Mouse (Mus musculus) forelimb bud, embryonic 11.5 days (tissue): Measurements from ENCODE around the gene Fzd9.
"Not testable (repeated sequence)": the region's sequence is repeated elsewhere in the genome, so short reads cannot be mapped to it uniquely, and the experiment has no call there.

Experiments
- DNase-seq: peaks from one replicate; pipeline ENCODE4 v3.0.0-alpha.2; 2012; ENCODE audit warnings: low read depth, low spot score

Fzd9 gene

DNA sequence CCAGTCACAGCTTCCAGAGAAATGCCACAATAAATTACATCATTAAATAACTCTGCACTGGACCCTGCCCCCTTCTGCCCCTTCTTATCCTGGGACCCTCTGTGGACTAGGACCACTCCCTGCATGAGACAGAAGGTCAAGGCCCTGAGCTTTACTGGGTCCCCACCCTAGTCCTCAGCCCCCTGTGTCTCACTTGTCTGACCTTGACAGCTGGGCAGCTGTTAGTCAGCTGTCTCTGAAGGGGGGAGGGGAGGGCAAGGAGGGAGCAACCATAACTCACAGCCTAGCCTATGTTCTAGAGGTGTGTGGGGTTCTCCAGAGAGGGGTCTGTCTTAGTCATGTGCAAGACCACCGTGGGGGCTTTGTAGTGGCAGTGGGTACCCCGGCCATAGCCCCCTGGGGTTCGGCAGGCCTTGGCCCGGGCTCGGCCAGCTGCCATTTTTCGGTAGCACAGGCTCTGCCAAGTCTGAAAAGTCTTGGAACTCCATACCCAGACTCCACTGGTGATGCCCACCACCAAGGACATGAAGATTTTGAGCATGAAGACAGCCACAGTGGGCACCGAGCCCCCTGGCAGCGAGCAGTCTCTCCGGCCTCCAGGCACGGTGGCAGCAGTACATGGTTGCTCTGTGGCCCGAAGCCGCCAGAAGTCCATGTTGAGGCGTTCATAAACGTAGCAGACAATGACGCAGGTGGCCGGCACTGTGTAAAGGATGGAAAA, 1.9 kb downstream of the Fzd9 start:
- DNase-seq, result no peak

DNA sequence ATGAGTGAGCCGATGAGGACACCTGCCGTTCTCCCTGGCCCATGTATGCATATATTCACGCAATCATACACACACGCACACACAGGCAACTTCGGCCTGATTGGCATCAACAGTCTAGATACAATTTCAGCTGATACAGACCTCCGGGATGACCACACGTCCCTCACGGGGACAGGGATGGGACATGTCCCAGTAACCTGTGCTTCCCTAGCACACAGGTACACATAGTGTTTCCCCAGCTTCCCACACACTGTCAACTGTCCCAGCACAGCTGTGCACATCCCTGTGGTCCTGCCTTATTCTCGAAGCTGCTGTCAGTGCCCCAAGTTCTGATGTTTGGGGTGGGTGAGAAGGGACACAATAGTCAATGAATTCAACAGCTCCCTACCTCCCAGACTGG, 3.7 kb downstream of the Fzd9 start:
- no peak for DNase-seq

- DNase-seq, result no peak
These were observed 4.5 kb downstream of the Fzd9 start for GRCm38 (mm10) chr5:135246531-135246930.

GRCm38 (mm10) chr5:135243166-135243565, 7.9 kb downstream of the Fzd9 start:
- no peak for DNase-seq

DNA sequence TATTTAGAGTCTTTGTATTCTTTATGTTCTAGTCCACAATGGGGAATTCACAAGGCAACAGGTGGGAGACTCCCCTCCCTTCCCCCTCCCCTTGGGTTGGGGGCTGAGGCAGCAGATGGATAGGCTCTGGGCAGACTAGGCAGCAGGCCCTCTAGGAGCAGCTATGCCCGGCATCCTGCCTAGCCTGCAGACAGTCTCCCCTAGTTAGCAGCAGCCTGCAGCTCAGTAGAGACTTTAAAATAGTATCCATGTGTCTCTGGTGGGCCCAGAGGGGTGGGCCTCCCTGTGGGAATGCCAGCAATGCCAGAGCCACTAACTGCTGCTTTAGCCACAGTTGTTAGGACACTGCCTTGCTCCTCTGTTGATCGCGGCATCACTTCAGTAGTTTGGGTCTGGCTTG, 8.4 kb downstream of the Fzd9 start:
- DNase-seq, result no peak

- no peak for DNase-seq
These were observed 8.9 kb downstream of the Fzd9 start for GRCm38 (mm10) chr5:135242136-135242535.

GRCm38 (mm10) chr5:135241474-135241873, 9.6 kb downstream of the Fzd9 start:
- no peak for DNase-seq

GRCm38 (mm10) chr5:135238832-135239231, 12.2 kb downstream of the Fzd9 start:
- DNase-seq, result no peak

DNA sequence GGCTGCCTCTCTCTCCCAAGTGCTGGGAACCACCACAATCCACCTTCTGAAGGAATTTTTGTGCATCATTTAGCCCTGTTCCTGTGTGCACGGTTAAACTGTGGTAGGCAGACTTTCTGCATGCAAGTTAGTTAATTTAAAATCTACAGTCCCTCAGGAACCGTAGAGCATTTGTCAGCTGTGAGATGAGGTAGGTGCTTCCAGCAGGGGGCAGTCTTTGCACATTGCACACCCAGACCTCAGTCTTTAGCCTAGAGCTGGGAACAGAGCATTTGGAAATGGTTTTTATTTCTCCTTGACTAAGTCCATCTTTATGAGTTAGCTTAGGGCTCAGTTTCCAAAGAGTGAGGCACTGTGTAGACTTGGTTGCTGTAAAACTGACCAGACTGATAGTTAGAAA, 14.5 kb downstream of the Fzd9 start:
- DNase-seq, result peak; percentile 68

DNA sequence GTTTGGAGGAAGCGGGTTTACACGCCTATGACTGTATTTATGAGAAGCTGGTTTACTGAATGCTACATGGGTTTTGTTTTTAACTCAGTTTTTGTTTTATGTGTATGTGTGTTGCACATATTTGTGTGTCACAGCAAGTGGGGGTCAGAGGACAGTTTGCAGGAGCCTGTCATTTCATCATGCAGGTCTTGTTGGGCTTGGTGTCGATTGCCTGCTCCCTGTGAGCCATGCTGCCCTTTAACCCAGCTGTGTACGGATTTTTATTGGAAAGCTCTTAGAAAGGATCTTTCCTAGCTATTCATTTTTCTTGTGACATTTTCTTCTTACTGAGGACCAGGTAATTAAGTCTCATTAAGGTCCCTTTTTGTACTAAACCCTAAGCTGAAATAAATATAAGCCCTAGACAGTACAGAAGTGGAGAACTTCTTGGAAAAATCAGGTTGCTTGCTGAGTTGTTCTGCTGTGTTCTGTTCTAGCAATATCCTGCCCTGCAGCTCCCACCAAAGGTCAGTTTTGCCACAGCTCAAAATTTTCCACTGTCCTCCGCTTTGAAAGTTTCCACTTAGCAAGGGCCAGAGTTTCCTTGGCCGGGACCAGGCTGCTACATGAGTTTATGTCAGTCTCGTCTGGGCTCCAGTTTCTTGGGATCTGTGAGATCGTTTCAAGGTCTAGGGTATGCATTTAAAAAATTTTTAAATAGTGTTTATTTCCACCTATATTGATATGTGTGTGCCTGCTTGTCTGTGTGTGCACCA, 17.7 kb downstream of the Fzd9 start:
- no peak for DNase-seq

- DNase-seq, result no peak
These were observed 20.8 kb downstream of the Fzd9 start for GRCm38 (mm10) chr5:135230186-135230585.

GRCm38 (mm10) chr5:135225879-135226278, 25.2 kb downstream of the Fzd9 start:
- not testable (repeated sequence) for DNase-seq

GRCm38 (mm10) chr5:135224169-135224568, 26.9 kb downstream of the Fzd9 start:
- DNase-seq, result no peak

DNA sequence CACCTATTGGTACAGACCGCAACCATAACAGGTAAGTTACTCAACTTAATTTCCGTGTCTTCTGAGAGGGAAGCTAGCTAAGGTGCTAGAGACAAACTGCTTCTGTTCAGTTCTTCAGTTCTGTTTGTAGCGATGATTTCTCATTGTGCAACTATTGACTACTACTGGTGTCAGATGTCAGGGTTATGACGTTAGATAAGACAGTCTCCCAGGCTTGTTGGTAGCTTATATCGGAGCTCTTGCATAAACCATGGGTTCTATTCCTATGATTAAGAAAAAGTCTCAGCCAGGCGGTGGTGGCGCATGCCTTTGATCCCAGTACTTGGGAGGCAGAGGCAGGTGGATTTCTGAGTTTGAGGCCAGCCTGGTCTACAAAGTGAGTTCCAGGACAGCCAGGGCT, 29.0 kb downstream of the Fzd9 start:
- DNase-seq, result no peak

GRCm38 (mm10) chr5:135220941-135221340, 30.1 kb downstream of the Fzd9 start:
- no peak for DNase-seq

DNA sequence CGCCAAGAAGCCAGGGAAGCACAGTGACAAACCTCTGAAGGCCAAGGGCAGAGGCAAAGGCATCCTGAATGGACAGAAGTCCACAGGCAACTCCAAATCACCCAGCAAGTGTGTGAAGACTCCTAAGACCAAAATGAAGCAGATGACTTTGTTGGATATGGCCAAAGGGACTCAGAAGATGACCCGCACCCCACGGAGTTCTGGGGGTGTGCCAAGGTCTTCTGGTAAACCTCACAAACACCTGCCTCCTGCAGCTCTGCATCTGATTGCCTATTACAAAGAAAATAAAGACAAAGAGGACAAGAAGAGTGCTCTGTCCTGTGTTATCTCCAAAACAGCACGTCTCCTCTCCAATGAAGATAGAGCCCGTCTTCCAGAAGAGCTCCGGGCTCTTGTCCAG, 34.2 kb downstream of the Fzd9 start:
- DNase-seq, result no peak

- DNase-seq, result no peak
These were observed 42.8 kb downstream of the Fzd9 start for GRCm38 (mm10) chr5:135208197-135208596.

- DNase-seq, result no peak
These were observed 48.3 kb downstream of the Fzd9 start for GRCm38 (mm10) chr5:135202763-135203162.
